Mouse (Mus musculus) hindbrain, embryonic 13.5 days (tissue): ENCODE results near the gene Ephb2. TPM values are rescaled to one million over a fixed set of nuclear protein-coding genes. Genes with fewer than 3 reads are reported as not detected.
A peak's percentile ranks its signal among the peaks of the same experiment; 100 is the strongest.

Experiments
- ATAC-seq: fragments of 200-750 bp; cut with Nextera tagmentation; 2 replicates; pipeline ENCODE4 v1.8.0; 2017; ENCODE audit warnings: moderate TSS enrichment; ENCODE audit not compliant: low FRiP score
- H3K27ac ChIP-seq: fragments of 300-500 bp; sonication (generic); 2 replicates; pipeline ENCODE4 v1.5.1; 2015; ENCODE audit warnings: inconsistent platforms, mild to moderate bottlenecking, moderate library complexity
- H3K27me3 ChIP-seq: fragments of 300-500 bp; sonication (generic); 2 replicates; pipeline ENCODE4 v1.6.1; 2015; ENCODE audit warnings: mild to moderate bottlenecking, inconsistent platforms
- H3K36me3 ChIP-seq: fragments of 300-500 bp; sonication (generic); 2 replicates; pipeline ENCODE4 v1.6.1; 2015; ENCODE audit warnings: mild to moderate bottlenecking, inconsistent platforms
- H3K4me1 ChIP-seq: fragments of 300-500 bp; sonication (generic); replicated peaks from 2 replicates; pipeline ENCODE4 v1.6.1; 2015; ENCODE audit warnings: inconsistent platforms
- H3K4me2 ChIP-seq: fragments of 300-500 bp; sonication (generic); 2 replicates; pipeline ENCODE4 v1.6.1; 2015; ENCODE audit warnings: inconsistent platforms, mild to moderate bottlenecking, moderate library complexity
- H3K4me3 ChIP-seq: fragments of 300-500 bp; sonication (generic); 2 replicates; pipeline ENCODE4 v1.5.1; 2015; ENCODE audit warnings: mild to moderate bottlenecking, inconsistent platforms
- H3K9ac ChIP-seq: fragments of 300-500 bp; sonication (generic); 2 replicates; pipeline ENCODE4 v1.6.1; 2015; ENCODE audit warnings: mild to moderate bottlenecking, inconsistent platforms
- H3K9me3 ChIP-seq: fragments of 300-500 bp; sonication (generic); 2 replicates; pipeline ENCODE4 v1.6.1; 2016; ENCODE audit warnings: inconsistent platforms
- WGBS: fragments of 180-500 bp; shearing (Covaris S2); methylation state at CpG from one replicate; pipeline ENCODE4 v1.1.7; 2015; 5-methylcytosine and 5-hydroxymethylcytosine counted together
- polyA plus RNA-seq: library from polyadenylated mRNA; unstranded; fragments of >200 nt; fragmentation: Nextera tagmentation; extraction: Ambion mirVana; gene quantifications from 2 replicates; pipeline ENCODE4 v1.2.1, GENCODE M21; 2015

Ephb2 gene
- polyA plus RNA-seq, 1 experiment from 2014 or later = 16.5 TPM

DNA sequence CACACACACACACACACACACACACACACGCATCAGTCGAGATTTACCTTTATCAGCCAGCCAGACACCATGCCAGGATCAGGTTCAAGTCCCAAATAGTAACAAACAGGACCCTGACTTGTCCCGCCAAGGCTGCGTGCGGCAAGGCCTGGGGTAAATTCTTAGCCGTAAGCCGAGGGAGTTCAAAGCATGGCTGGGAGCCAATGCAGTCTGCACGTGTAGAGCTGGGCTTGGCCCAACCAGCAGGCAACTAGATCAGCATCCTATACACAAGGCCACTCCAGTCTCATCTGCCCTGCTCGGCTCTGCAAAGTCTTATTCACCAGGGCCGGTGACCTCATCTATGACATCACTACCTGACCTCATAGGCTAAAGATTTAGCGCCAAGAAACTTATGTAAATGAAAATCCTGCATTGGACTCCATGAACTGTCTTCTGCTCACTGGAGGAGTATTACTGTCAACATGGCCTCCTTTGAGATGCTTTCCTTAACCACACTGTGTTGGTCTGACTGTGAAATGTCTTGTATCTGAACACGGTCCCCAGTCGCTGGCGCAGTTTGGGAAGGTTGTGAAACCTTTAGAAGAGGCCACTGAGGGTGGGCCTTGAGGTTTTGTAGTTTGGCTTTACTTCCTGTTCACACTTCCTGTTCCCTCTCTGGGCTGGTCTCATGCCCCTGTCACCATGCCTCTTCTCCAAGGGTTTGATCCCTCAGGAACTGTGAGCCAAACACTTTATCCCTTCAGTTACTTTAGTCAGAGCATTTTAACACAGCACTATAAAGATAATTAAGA lies 117.4 kb downstream of the Ephb2 start:
- H3K4me1 ChIP-seq = peaks cover 33% of the 10 kb centered on the region
- no peak overlapping the region for H3K4me2 ChIP-seq
- WGBS = 89% methylated on average over 14 of the region's 14 CpGs

DNA sequence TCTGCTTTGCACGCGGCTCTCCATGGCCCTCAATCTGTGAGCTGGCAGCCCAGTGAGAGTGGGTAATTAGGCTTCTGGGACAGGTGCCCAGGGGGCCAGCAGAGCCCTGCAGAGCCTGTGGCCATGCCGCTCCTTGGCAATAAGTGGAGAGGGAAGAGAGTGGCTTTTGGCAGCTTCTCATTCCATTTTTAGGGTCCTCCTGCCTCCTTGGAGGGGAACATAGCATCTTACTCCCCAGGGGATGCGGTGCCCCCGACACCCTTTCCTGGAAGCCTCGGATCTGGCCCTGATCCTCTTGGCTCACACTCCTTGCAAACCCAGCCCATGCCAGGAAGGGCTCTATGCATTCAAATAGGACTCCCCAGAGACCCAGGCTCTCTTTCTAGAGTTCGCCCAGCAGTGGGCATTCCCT lies 119.2 kb downstream of the Ephb2 start:
- H3K27ac ChIP-seq = peak overlapping the region; percentile 44
- peaks cover 9% of the 10 kb centered on the region for H3K36me3 ChIP-seq
- no peak overlapping the region for H3K4me2 ChIP-seq
- 0 out of 2 replicates have a peak, but pooled peaks have one; percentile 49 for ATAC-seq
- no peak overlapping the region for H3K9ac ChIP-seq
- H3K27me3 ChIP-seq = no peaks in the 10 kb centered on the region
- H3K4me1 ChIP-seq = peaks cover 38% of the 10 kb centered on the region
- 67% methylated on average over 7 of the region's 7 CpGs for WGBS
- H3K4me3 ChIP-seq = no peak overlapping the region
- H3K9me3 ChIP-seq = no peaks in the 10 kb centered on the region

More for the DNA sequence above, 117.4 kb downstream of the Ephb2 start:
- Histone ChIP-seq H3K4me3 (no peak overlapping the region), H3K27me3 (no peaks in the 10 kb centered on the region), H3K9me3 (no peaks in the 10 kb centered on the region), H3K27ac (no peak overlapping the region), H3K36me3 (peaks cover 9% of the 10 kb centered on the region), H3K9ac (no peak overlapping the region)
- ATAC-seq = no peak

DNA sequence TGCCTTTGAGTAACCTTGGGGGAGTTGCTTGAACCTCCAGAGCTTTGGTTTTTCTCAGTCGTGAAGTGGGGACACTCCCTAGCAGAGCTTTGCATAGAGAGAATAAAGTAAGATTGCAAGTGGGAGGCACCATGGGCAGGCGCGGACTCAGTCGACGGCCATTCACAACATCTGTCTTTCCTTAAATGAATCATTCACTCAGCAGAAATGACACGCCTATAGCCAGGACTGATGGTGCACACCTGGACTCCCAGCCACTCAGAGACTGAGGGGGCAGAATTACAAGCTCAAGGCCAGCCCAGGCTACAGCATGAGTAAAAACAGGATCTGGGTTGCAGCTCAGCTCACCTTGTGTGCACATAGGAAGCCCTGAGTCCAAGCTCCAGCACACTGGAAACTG lies 121.3 kb downstream of the Ephb2 start:
- Histone ChIP-seq H3K4me1 (peaks cover 28% of the 10 kb centered on the region), H3K4me3 (no peak overlapping the region), H3K36me3 (peaks cover 9% of the 10 kb centered on the region), H3K9me3 (no peaks in the 10 kb centered on the region), H3K27me3 (no peaks in the 10 kb centered on the region), H3K4me2 (no peak overlapping the region), H3K9ac (no peak overlapping the region), H3K27ac (no peak overlapping the region)
- ATAC-seq = no peak
- 79% methylated on average over 6 of the region's 6 CpGs for WGBS

DNA sequence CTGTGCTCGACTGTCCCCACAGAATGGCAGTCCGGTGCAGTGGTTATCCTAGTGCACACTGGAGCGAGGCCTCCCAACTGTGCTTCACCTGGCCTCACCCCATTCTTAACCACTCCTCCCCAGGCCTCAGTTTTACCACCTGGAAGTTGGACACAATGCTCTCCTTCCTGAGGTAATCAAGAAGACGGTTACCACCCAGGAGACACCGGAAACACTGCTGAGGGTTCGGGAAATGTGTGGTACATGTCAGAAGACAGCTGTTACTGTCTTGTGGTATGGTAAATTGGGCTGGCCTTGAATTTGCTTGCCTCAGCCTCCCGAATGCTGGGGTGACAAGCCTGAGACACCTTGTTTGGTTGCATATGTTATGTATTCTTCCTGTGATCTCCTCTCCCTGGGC lies 121.9 kb downstream of the Ephb2 start:
- WGBS = 94% methylated on average over 7 of the region's 7 CpGs
- Histone ChIP-seq H3K4me2 (no peak overlapping the region), H3K4me3 (no peak overlapping the region), H3K27ac (no peak overlapping the region), H3K36me3 (peaks cover 4% of the 10 kb centered on the region), H3K4me1 (peaks cover 35% of the 10 kb centered on the region), H3K9ac (no peak overlapping the region), H3K9me3 (no peaks in the 10 kb centered on the region), H3K27me3 (no peaks in the 10 kb centered on the region)
- ATAC-seq = no peak

DNA sequence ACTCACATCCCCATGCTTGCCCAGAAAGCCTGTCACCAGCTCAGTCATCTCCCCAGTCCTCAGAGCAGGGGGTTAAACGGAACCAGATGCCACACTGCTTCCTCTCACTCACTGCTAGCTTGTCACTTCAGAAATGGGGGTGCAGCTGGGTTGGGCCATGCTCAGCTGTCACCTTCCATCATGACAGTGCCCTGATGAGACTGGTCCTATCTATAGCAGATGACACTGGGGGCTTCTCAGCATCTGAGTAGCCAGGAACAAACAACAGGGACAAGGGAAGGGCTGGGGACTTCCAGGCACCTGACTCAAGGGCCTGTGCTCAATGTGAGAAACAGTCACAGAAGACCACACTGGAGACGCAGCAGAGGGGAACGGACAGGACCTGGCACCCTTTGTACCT lies 122.4 kb downstream of the Ephb2 start:
- no peak overlapping the region for H3K4me3 ChIP-seq
- no peaks in the 10 kb centered on the region for H3K9me3 ChIP-seq
- peaks cover 39% of the 10 kb centered on the region for H3K4me1 ChIP-seq
- WGBS = 76% methylated on average over 3 of the region's 3 CpGs
- no peak overlapping the region for H3K27ac ChIP-seq
- no peaks in the 10 kb centered on the region for H3K27me3 ChIP-seq
- no peak for ATAC-seq
- no peaks in the 10 kb centered on the region for H3K36me3 ChIP-seq
- no peak overlapping the region for H3K4me2 ChIP-seq
- H3K9ac ChIP-seq = no peak overlapping the region

DNA sequence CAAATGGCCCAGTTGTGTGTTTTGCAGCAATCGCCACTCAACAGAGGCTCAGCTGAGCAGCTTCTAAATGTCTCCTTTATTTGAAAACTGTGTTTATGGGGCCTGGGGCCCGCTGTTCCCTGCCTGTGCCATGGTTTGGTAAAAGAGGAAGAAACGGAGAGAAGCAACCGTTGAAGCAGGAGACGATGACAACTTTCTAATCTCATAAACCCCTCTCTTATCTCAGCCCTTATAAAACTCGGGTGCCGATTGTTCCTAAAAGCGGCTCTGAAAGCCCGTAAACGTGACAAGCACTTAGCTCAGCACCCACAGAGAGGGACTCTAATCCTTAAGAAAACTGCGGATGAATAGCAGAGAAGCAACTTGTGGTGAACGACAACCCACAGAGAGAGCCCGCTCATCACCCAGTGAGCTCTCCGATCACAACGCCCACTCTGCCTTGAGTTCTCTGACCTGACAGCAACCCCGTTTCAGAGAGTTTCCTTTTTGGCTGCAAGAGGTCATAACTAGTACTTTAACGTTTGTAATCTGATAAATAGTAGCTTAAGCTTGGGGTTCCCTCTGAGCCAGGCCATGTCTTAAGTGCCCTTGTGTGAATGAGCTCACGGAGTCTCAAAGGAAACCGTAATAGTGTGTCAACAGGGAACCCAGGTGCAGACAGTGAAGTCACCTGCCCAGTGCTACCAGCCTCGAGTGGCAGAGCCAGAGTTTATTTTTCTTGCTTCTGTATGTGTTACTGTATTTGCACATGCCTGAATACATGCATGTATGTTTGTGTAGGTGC lies 123.6 kb downstream of the Ephb2 start:
- no peaks in the 10 kb centered on the region for H3K36me3 ChIP-seq
- H3K9me3 ChIP-seq = no peaks in the 10 kb centered on the region
- ATAC-seq = no peak
- H3K4me1 ChIP-seq = peaks cover 44% of the 10 kb centered on the region
- no peak overlapping the region for H3K4me3 ChIP-seq
- H3K27ac ChIP-seq = no peak overlapping the region
- no peak overlapping the region for H3K4me2 ChIP-seq
- 64% methylated on average over 20 of the region's 20 CpGs for WGBS
- H3K27me3 ChIP-seq = no peaks in the 10 kb centered on the region
- H3K9ac ChIP-seq = no peak overlapping the region

DNA sequence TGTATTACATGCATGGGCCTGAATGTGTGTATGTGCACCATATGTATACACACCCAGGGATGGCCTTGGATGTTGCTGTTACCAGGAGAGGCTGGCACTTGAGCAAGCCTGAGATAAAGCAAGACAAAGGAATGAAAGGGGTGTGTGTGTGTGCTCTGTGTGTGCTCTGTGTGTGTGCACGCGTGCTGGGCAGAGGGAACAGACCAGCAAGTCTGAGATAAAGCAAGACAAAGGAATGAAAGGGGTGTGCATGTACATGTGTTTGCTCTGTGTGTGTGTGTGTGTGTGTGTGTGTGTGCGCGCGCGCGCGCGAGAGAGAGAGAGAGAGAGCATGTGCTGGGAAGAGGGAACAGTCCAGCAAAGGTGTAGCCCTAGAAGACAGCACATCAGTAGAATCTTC lies 125.4 kb downstream of the Ephb2 start:
- no peak for ATAC-seq
- 94% methylated on average over 9 of the region's 9 CpGs for WGBS
- no peaks in the 10 kb centered on the region for H3K9me3 ChIP-seq
- no peaks in the 10 kb centered on the region for H3K36me3 ChIP-seq
- H3K27me3 ChIP-seq = no peaks in the 10 kb centered on the region
- no peak overlapping the region for H3K4me3 ChIP-seq
- no peak overlapping the region for H3K9ac ChIP-seq
- H3K4me1 ChIP-seq = peaks cover 44% of the 10 kb centered on the region
- H3K27ac ChIP-seq = 0 out of 2 replicates have a peak overlapping the region, but pooled peaks have one; percentile 1
- H3K4me2 ChIP-seq = no peak overlapping the region

DNA sequence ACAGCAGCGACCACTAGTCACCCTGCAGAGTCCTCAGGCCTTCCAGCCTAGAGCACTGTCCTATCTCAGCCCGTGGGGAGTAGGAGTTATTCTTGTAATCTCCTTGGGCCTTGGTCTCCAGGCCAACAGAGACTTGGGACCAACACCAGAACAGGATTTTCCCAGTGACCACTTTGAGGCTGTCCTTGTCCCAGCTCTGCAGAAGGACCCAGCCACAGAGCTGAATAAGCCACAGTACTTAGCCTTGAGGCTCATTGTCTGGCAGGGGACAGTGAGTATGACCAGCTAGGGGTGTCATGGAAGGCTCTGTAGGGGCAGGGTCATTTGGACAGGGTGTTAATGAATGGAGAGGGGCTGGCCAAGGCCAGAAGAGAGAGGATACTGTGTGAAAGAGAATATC lies 126.8 kb downstream of the Ephb2 start:
- H3K9me3 ChIP-seq = no peaks in the 10 kb centered on the region
- H3K36me3 ChIP-seq = no peaks in the 10 kb centered on the region
- no peak for ATAC-seq
- WGBS = 66% methylated on average over 2 of the region's 2 CpGs
- no peaks in the 10 kb centered on the region for H3K27me3 ChIP-seq
- H3K4me3 ChIP-seq = no peak overlapping the region
- H3K4me2 ChIP-seq = no peak overlapping the region
- peaks cover 58% of the 10 kb centered on the region for H3K4me1 ChIP-seq
- H3K27ac ChIP-seq = peak overlapping the region; percentile 62
- no peak overlapping the region for H3K9ac ChIP-seq

DNA sequence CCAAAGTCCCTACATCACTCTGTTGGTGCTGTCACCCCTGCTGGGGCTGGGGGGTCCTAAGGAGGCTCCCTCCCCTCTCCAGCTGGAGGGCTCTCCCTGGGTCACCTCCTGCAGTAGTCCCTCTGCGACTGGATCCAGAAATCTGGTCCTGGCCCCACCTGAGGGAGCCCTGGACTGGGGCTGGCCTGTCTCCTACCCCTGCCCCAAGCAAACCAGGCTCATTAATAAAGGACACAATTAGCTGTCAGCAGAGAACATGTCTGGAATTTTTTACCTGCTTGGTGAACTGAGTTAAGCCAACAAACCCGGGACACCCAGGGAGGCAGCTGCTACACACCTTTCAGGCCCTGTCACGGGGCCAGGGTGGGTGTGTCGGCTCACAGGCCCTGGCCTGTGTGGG lies 129.1 kb downstream of the Ephb2 start:
- no peaks in the 10 kb centered on the region for H3K9me3 ChIP-seq
- H3K9ac ChIP-seq = no peak overlapping the region; the same call in 1 of the 2 replicates
- no peak for ATAC-seq
- H3K27me3 ChIP-seq = no peaks in the 10 kb centered on the region
- no peak overlapping the region for H3K27ac ChIP-seq
- H3K4me3 ChIP-seq = no peak overlapping the region
- H3K4me1 ChIP-seq = peaks cover 69% of the 10 kb centered on the region
- no peak overlapping the region for H3K4me2 ChIP-seq
- H3K36me3 ChIP-seq = no peaks in the 10 kb centered on the region
- 65% methylated on average over 4 of the region's 4 CpGs for WGBS

DNA sequence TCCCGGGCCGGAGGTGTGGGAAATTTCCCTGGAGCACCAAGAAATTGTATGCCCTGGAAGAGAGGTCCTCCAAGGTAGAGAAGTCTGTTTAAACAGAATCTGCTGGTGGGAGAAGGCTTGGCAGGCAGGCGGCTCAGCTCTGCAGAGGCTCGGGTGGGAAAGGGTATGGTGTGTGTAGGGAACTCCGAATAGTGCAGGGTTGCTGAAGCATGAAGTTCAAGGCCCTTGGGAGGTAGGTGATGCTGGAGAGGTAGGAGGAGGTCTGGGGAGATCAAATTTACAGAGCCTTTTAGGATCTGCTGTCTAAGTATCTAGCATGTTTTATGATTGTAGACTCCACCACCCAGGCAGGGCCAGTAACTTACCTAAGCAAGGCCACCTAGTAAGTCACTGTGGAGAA lies 130.7 kb downstream of the Ephb2 start:
- Histone ChIP-seq H3K36me3 (no peaks in the 10 kb centered on the region), H3K9me3 (no peaks in the 10 kb centered on the region), H3K27me3 (no peaks in the 10 kb centered on the region), H3K4me2 (no peak overlapping the region), H3K9ac (no peak overlapping the region), H3K27ac (no peak overlapping the region; the same call in 1 of the 2 replicates), H3K4me3 (no peak overlapping the region), H3K4me1 (peaks cover 83% of the 10 kb centered on the region)
- WGBS = 75% methylated on average over 5 of the region's 5 CpGs
- no peak for ATAC-seq

DNA sequence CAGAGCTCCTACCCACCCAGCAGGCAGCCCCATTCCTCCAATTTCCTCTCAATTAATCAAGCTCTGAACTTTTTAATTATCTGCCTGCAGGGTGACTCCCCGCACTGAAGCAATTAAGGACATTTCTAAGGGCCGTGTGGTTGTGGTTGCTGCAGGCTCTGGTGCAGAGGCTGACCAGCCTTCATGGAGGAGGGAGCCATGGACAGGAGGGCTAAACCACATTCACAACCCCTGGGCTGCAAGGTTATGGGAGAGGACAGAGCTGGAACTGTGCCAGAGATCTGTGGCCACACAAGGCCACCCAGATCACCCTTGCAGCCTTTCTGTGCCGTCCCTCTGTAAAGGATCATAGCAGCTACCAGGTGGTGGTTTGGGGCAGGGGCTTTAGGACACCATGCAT lies 131.2 kb downstream of the Ephb2 start:
- no peaks in the 10 kb centered on the region for H3K9me3 ChIP-seq
- no peak overlapping the region; the same call in 1 of the 2 replicates for H3K27ac ChIP-seq
- 36% methylated on average over 3 of the region's 3 CpGs for WGBS
- H3K27me3 ChIP-seq = no peaks in the 10 kb centered on the region
- ATAC-seq = no peak
- peaks cover 88% of the 10 kb centered on the region for H3K4me1 ChIP-seq
- H3K9ac ChIP-seq = no peak overlapping the region
- H3K4me2 ChIP-seq = no peak overlapping the region
- no peak overlapping the region for H3K4me3 ChIP-seq
- no peaks in the 10 kb centered on the region for H3K36me3 ChIP-seq

DNA sequence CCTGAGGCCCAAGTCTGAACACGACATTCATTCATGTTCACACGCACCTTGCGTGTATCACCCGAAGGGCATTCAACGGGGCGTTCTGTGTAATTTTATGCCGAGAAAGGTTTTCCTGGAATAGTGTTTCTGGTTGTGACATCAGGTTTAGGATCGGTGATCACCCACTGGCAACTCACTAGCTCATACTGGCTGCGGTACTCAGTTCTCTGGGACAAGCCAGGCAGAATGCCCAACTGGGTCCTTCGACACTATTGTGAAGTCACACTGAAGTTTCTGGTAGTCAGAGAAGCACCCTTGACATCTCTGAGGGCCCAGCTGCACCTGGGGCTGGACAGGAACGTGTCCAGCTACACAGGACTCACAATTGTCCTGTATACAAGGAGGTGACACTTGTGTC lies 132.4 kb downstream of the Ephb2 start:
- no peak overlapping the region for H3K4me3 ChIP-seq
- no peak for ATAC-seq
- no peaks in the 10 kb centered on the region for H3K36me3 ChIP-seq
- no peaks in the 10 kb centered on the region for H3K9me3 ChIP-seq
- H3K4me1 ChIP-seq = peaks cover 89% of the 10 kb centered on the region
- WGBS = 94% methylated on average over 11 of the region's 11 CpGs
- no peak overlapping the region for H3K27ac ChIP-seq
- H3K4me2 ChIP-seq = no peak overlapping the region
- H3K9ac ChIP-seq = no peak overlapping the region
- no peaks in the 10 kb centered on the region for H3K27me3 ChIP-seq
